Mouse (Mus musculus) large intestine, adult 2 months (tissue): Measurements from ENCODE around the gene Hist1h2ad. TPM values are rescaled to one million over a fixed set of nuclear protein-coding genes. Genes with fewer than 3 reads are reported as not detected.
A peak's percentile ranks its signal among the peaks of the same experiment; 100 is the strongest.
"Not testable (repeated sequence)": the region's sequence is repeated elsewhere in the genome, so short reads cannot be mapped to it uniquely, and the experiment has no call there.

Experiments used
- DNase-seq: peaks from one replicate; pipeline ENCODE4 v3.0.0-alpha.2; 2012; ENCODE audit warnings: low read depth, low spot score
- WGBS: fragments of 180-500 bp; shearing (Covaris S2); methylation state at CpG from one replicate; pipeline ENCODE4 v1.1.7; 2018; 5-methylcytosine and 5-hydroxymethylcytosine counted together
- polyA plus RNA-seq: library from polyadenylated mRNA; depleted of rRNA; stranded (reverse); fragments of >200 nt; gene quantifications from 2 replicates; pipeline ENCODE4 v1.2.3, GENCODE M21; 2012

Hist1h2ad gene
- polyA plus RNA-seq, 1 experiment = 3.6 TPM

DNA sequence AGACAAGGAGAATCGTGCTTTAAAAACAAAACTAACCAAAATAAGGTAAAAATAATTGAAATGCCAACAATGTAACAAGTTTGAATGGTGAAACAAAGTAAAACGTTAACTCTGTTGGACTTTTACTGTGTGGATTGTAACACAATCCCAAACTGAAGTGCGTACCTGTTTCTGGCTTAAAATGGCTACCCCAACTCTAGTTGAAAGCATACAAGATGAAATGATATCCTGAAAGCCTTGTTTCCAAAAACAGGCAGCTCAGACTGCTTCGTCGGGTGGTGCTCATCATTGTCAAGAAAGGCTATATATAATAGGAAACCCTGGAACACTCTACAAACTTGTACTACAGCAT is 12.7 kb upstream of the Hist1h2ad start:
- DNase-seq = not testable (repeated sequence)
- 1% methylated on average over 2 of the region's 5 CpGs for WGBS

- WGBS = under 1% methylated on average over 65 of the region's 67 CpGs
Observed at GRCm38 (mm10) chr13:23561883-23562659, 12.1 kb upstream of the Hist1h2ad start, which contains the start of gene Hist1h3e. Gene Hist1h3e (minus strand): TSS chr13:23562369.

GRCm38 (mm10) chr13:23562699-23563462 is 11.3 kb upstream of the Hist1h2ad start:
- WGBS = under 1% methylated on average over 18 of the region's 18 CpGs
- no peak for DNase-seq

More at GRCm38 (mm10) chr13:23561883-23562659, 12.1 kb upstream of the Hist1h2ad start, which contains the start of gene Hist1h3e:
- peak; percentile 91 for DNase-seq

- WGBS = 67% methylated on average over 2 of the region's 2 CpGs
- DNase-seq = no peak
Observed at GRCm38 (mm10) chr13:23564482-23564881, 9.7 kb upstream of the Hist1h2ad start.

GRCm38 (mm10) chr13:23570261-23571021 is 3.7 kb upstream of the Hist1h2ad start:
- under 1% methylated on average over 30 of the region's 41 CpGs for WGBS
- DNase-seq = not testable (repeated sequence)

DNA sequence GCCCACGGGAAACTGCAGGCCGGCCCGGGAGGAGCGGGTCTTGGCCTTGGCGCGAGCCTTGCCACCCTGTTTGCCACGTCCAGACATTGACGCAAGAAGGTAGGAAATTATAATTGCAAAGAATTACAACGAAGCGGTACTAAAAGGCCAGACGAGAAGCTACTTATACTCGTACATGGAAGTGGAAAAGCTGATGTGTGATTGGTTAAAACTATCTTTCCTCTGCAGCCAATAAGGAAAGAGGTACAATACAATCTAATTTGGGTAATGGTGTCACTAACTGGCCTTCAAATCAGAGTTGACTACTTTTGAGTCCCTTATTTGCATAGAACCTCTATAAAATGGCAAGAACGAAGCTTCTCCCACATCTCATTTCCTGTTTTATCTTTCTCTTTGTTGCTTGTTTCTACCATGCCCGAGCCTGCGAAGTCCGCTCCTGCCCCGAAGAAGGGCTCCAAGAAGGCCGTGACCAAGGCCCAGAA is 3.1 kb upstream of the Hist1h2ad start, which contains the start of the genes Hist1h2ae and Hist1h2bg:
Gene Hist1h2ae (minus strand): TSS at position 199 of the 482 bp plus-strand sequence.
Gene Hist1h2bg (plus strand): TSS at position 375 of the 482 bp plus-strand sequence.
- WGBS = under 1% methylated on average over 18 of the region's 18 CpGs
- no peak for DNase-seq

DNA sequence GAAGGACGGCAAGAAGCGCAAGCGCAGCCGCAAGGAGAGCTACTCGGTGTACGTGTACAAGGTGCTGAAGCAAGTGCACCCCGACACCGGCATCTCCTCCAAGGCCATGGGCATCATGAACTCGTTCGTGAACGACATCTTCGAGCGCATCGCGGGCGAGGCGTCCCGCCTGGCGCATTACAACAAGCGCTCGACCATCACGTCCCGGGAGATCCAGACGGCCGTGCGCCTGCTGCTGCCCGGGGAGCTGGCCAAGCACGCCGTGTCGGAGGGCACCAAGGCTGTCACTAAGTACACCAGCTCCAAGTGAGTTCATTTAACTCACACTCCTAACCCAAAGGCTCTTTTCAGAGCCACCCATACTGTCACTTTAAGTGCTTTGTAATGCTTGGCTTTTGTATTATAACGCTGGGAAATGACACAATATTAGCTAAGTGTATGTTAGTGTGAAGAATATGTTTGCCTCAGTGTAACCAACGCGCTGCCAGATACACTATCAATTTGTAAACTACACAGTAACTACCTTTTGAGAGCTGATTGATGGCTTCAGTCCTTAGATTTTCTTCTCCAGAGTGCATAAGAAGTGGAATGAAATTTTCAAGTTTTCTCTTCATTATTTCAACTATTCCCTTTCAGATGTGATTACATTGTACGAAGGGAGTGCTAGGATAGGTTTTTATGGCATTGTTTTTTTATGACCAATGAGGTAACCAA is 2.5 kb upstream of the Hist1h2ad start:
- not testable (repeated sequence) for DNase-seq
- under 1% methylated on average over 15 of the region's 34 CpGs for WGBS

DNA sequence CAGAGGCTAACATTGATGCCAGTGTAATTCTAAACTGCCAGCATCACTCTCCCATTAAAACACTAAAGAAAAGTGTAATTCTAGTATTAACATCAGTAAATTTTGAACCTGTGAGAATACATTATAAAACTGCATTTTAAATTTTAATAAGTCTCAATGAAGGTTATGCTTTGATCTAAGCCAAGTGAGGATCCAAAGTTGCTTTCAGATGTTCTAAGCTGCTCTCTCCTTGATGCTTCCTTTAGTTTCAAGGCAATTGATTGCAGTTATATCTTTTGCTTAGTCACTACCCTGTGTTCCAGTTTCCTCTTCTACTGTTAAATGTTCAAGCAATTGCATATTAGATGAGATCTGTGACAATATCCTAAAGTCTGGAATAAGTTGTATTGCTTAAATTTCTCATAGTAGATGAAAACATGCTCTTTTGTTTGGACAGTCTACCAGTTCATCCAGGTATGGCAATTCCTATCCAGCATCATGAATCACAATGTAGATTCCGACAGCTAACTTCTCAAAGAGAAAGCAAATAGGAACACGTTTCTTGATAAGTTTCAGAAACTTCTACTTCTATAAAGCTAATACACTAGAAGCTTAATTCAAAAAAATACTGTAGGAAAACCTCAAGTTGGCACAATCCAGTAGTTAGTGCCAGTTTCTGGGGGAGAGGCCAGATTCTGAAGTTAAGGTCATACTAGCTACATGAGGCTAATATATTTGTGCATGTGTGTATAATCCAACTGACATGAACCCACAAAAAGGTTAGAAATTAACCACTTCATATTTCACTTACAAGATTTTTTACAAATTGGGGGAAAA is 1.8 kb upstream of the Hist1h2ad start:
- 18% methylated on average over 2 of the region's 2 CpGs for WGBS
- no peak for DNase-seq

- DNase-seq = not testable (repeated sequence)
- WGBS = 8% methylated on average over 20 of the region's 20 CpGs
Observed at GRCm38 (mm10) chr13:23573034-23573897, 915 bp upstream of the Hist1h2ad start.

- WGBS = 1% methylated on average over 14 of the region's 39 CpGs
- not testable (repeated sequence) for DNase-seq
Observed at GRCm38 (mm10) chr13:23574546-23575170, 477 bp downstream of the Hist1h2ad start.

DNA sequence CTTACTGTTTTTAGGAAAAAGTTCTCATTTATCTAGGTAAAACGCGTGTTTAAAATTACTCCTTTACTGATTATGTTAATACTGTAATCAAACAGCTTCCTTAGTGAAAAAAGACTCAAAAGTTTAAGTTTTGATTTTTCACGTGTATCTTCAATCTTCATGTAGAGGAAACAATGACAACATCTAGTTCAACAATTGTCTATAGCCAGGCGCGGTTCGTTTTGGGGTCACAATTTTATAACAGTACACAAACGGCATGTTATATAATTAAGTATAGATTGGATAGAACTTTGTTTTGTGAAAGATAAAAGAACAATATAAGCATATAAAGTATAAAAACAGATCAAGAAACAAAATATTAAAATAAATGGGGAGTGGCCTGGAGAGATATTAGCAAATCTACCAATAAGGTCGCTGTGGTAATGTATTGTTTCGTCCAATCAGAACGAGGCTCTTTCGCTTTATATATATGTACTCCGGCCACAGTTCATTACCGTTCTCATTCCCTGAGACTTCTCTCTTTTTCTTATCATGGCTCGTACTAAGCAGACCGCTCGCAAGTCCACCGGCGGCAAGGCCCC is 1.2 kb downstream of the Hist1h2ad start, which contains the start of gene Hist1h3d:
Gene Hist1h3d (plus strand): TSS at position 493 of the 581 bp plus-strand sequence.
- DNase-seq = no peak
- 1% methylated on average over 18 of the region's 18 CpGs for WGBS

DNA sequence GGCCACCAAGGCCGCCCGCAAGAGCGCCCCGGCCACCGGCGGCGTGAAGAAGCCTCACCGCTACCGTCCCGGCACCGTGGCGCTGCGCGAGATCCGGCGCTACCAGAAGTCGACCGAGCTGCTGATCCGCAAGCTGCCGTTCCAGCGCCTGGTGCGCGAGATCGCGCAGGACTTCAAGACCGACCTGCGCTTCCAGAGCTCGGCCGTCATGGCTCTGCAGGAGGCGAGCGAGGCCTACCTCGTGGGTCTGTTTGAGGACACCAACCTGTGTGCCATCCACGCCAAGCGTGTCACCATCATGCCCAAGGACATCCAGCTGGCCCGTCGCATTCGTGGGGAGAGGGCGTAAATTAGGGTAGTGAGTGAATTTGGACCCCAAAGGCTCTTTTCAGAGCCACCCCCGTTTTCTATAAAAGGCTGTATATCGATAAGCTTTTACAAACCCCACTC is 1.7 kb downstream of the Hist1h2ad start:
- DNase-seq = not testable (repeated sequence)
- WGBS = 4% methylated on average over 13 of the region's 40 CpGs

GRCm38 (mm10) chr13:23576351-23576881 is 2.2 kb downstream of the Hist1h2ad start:
- DNase-seq = no peak
- 47% methylated on average over 7 of the region's 7 CpGs for WGBS

DNA sequence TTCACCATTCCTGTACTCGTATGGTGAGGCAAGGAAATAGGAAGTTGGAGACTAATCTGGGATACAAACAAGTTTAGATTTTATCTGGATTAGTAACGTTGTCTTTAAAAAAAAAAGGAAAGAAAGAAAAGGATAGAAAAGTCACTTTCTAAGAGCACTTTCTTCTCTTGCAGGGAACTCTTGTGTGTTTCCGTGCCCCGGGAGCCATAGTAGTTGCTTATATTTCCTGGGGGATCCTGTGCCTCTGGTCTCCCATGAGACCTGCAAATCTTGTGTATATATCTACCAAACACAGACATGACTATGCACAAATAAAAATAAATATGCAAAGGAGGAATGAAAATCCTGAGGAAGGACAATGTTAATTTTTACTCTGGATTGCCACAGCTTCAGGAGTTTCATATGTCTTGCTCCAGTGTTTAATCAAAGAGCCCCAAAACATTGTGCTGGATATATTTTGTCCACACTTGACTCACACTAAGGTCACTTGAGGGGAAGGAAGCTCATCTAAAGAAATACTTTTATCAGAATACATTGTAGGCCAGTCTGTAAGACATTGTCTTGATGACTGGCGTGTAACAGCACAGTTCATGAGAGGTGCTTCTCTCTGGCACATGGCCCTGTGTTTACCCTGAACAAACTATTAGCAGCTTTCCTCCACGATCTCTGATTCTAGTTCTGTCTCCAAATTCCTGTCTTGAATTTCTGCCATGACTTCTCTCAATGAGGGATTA is 2.9 kb downstream of the Hist1h2ad start:
- no peak for DNase-seq
- 51% methylated on average over 6 of the region's 6 CpGs for WGBS

- 91% methylated on average over 1 of the region's 1 CpGs for WGBS
- no peak for DNase-seq
Observed at GRCm38 (mm10) chr13:23577835-23578234, 3.7 kb downstream of the Hist1h2ad start.
